ENCODE assay signal across 20 mouse cellular contexts in the genomic region with DNA sequence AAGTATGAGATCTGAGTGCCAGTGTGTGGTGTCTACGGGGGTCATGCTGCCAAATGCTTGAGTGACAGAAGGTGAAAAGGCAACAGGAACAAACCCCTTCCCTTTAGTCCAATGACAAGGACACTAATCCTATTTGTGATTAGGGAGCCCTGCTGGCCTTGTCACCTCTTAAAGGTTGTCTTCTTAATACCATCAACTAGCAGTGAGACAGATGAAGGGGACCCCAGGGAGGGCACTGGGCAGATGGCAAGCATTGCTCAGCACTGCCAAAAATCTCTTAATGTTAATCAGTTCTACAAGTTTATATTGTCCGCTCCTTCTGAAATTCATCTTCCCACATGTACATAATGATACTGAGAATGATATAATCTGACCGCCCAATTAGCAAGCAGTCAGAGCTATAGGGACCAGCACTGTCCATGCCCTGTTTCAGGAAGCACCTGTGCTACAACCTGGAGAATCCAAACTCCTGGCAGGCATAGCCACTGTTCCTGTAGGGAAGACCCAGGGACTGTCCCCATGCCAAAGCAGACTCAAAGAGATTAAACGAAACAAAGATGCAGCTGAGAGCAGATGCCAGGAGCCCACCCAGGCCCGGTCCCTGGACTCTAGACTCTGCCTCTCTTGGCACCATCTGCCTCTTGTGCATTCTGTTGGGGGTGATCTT.
"Had no signal": no experiment of that assay in that cellular context is flagged by ENCODE, and none has a peak within 500 bp of the region (broad histone marks: within the 10 kb centered on the region; RNA-seq: fewer than 3 reads in every experiment).

No protein-coding gene starts in this region.

- ATAC-seq: liver, postnatal 0 days; lung, postnatal 0 days had no signal

- H3K4me2 ChIP-seq: limb, embryonic 12.5 days; limb, embryonic 15.5 days; liver, embryonic 11.5 days; lung, embryonic 14.5 days; midbrain, embryonic 12.5 days; neural tube, embryonic 13.5 days had no signal

- H3K9me3 ChIP-seq: limb, embryonic 12.5 days; limb, embryonic 15.5 days; midbrain, embryonic 12.5 days; neural tube, embryonic 13.5 days had no signal

- H3K27me3 ChIP-seq: limb, embryonic 12.5 days; limb, embryonic 15.5 days; neural tube, embryonic 13.5 days had no signal

- H3K9ac ChIP-seq: limb, embryonic 12.5 days; limb, embryonic 15.5 days; liver, embryonic 14.5 days; liver, postnatal 0 days; lung, embryonic 14.5 days; midbrain, embryonic 12.5 days; neural tube, embryonic 13.5 days had no signal

- H3K27ac ChIP-seq: kidney, postnatal 0 days; layer of hippocampus, adult 2 months; limb, embryonic 12.5 days; limb, embryonic 15.5 days; liver, embryonic 14.5 days; macrophage; midbrain, embryonic 12.5 days; neural tube, embryonic 13.5 days had no signal

- H3K4me1 ChIP-seq: limb, embryonic 12.5 days; limb, embryonic 15.5 days had no signal

- H3K36me3 ChIP-seq: limb, embryonic 12.5 days; limb, embryonic 15.5 days; midbrain, embryonic 12.5 days; neural tube, embryonic 13.5 days had no signal

- H3K4me3 ChIP-seq: layer of hippocampus, adult 2 months; limb, embryonic 12.5 days; limb, embryonic 15.5 days; midbrain, embryonic 12.5 days; myocyte; neural tube, embryonic 13.5 days had no signal

- DNase-seq: kidney, postnatal 25 days; layer of hippocampus, adult 9-11 months; liver, postnatal 0 days; lung, embryonic 14.5 days; retina, postnatal 1 day; right cerebral cortex, postnatal 25 days; spleen, adult 18-20 months; thymus, adult 18-20 months; thymus, postnatal 36 days had no signal
